11 mouse cellular contexts compared by ENCODE assay signal in the genomic region with DNA sequence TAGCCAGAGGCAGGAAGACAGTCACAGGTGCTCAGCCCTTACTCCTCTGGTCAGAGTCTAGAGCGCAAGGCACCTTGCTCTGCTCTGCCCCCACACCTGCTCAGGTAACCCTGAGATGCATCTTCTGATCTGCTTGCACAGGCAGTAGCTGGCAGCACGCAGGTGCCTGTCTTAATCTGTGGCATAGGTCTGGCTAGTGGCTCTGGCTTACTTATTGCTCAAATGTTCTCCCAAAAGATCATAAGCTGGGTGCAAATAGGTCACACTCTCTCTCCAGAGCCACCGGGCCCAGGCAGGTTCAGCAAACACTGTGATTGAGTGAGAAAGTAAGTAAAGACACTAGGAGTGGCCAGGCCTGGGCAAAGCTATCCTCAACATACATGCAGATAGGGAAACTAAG. TPM values are rescaled to one million over a fixed set of nuclear protein-coding genes. Genes with fewer than 3 reads are reported as not detected.
DNase-seq lines count a peak whose midpoint lies in the region; ATAC-seq and TF ChIP-seq lines count a peak whose summit lies in the region.
"Had no signal": no experiment of that assay in that cellular context is flagged by ENCODE, and none has a peak within 500 bp of the region (broad histone marks: within the 10 kb centered on the region; RNA-seq: fewer than 3 reads in every experiment).

No protein-coding gene starts in this region.

- H3K36me3 ChIP-seq in liver, embryonic 13.5 days, result peaks cover 8% of the 10 kb centered on the region
- H3K36me3 ChIP-seq in liver, postnatal 0 days (replicated peaks; ENCODE audit: insufficient read depth, low read length), result peaks cover 3% of the 10 kb centered on the region; the same call in 1 of the 2 replicates
- no peaks in the 10 kb centered on the region for H3K36me3 ChIP-seq in hindbrain, embryonic 11.5 days (ENCODE audit: control insufficient read depth, insufficient read depth, low read length)
- peaks cover 36% of the 10 kb centered on the region for H3K36me3 ChIP-seq in neural tube, embryonic 13.5 days

- H3K4me2 ChIP-seq in liver, embryonic 13.5 days, result no peak overlapping the region
- no peak overlapping the region for H3K4me2 ChIP-seq in liver, postnatal 0 days (ENCODE audit: low read depth, low read length)
- 0 out of 2 replicates have a peak overlapping the region, but pooled peaks have one; percentile 85 for H3K4me2 ChIP-seq in hindbrain, embryonic 11.5 days (replicated peaks; ENCODE audit: low read depth, low read length)
- peak overlapping the region; percentile 92 for H3K4me2 ChIP-seq in neural tube, embryonic 13.5 days

- peak; percentile 11 to 29 for DNase-seq in cerebellum, postnatal 25 days
- DNase-seq in cerebellum, postnatal 36 days, result no peak
- no peak for DNase-seq in liver, embryonic 13.5 days
- no peak for DNase-seq in liver, postnatal 0 days
- DNase-seq in hindbrain, embryonic 11.5 days (ENCODE audit: low spot score), result no peak
- no peak for DNase-seq in spleen, adult 12 weeks (ENCODE audit: low spot score)
- no peak for DNase-seq in T-cell, adult 2 months (ENCODE audit: low spot score)
- DNase-seq: embryo, embryonic 11 days; kidney, adult 2 months; lung, postnatal 4 days had no signal

- H3K27ac ChIP-seq in liver, embryonic 13.5 days, result no peak overlapping the region
- H3K27ac ChIP-seq in liver, postnatal 0 days (ENCODE audit: low read depth), result no peak overlapping the region
- H3K27ac ChIP-seq in hindbrain, embryonic 11.5 days (ENCODE audit: low read depth, low read length), result no peak overlapping the region
- H3K27ac ChIP-seq in neural tube, embryonic 13.5 days (replicated peaks), result peak overlapping the region; percentile 53; the same call in 1 of the 2 replicates

- WGBS in liver, embryonic 13.5 days (ENCODE audit: insufficient replicate concordance), result 78% methylated on average over 3 of the region's 3 CpGs
- 77% methylated on average over 3 of the region's 3 CpGs for WGBS in liver, postnatal 0 days (ENCODE audit: insufficient replicate concordance)
- 95% methylated on average over 3 of the region's 3 CpGs for WGBS in hindbrain, embryonic 11.5 days
- WGBS in neural tube, embryonic 13.5 days, result 90% methylated on average over 3 of the region's 3 CpGs

- H3K4me3 ChIP-seq in liver, embryonic 13.5 days (replicated peaks), result no peak overlapping the region
- H3K4me3 ChIP-seq in liver, postnatal 0 days (ENCODE audit: low read depth, low read length), result no peak overlapping the region
- H3K4me3 ChIP-seq in hindbrain, embryonic 11.5 days (ENCODE audit: low read depth, low read length), result no peak overlapping the region; the same call in 1 of the 2 replicates
- peak overlapping the region; percentile 99 for H3K4me3 ChIP-seq in neural tube, embryonic 13.5 days

- H3K4me1 ChIP-seq in liver, embryonic 13.5 days (replicated peaks), result peaks cover 41% of the 10 kb centered on the region
- H3K4me1 ChIP-seq in liver, postnatal 0 days (ENCODE audit: insufficient read depth), result peaks cover 12% of the 10 kb centered on the region
- peaks cover 13% of the 10 kb centered on the region for H3K4me1 ChIP-seq in hindbrain, embryonic 11.5 days (replicated peaks; ENCODE audit: control insufficient read depth, insufficient read depth, low read length)
- H3K4me1 ChIP-seq in neural tube, embryonic 13.5 days (replicated peaks), result peaks cover 81% of the 10 kb centered on the region

- ATAC-seq in liver, embryonic 13.5 days (ENCODE audit: low read depth), result no peak
- no peak for ATAC-seq in liver, postnatal 0 days
- no peak for ATAC-seq in hindbrain, embryonic 11.5 days (ENCODE audit: low FRiP score)
- ATAC-seq in neural tube, embryonic 13.5 days (ENCODE audit: low read depth), result no peak

- peaks cover 39% of the 10 kb centered on the region for H3K27me3 ChIP-seq in liver, embryonic 13.5 days
- H3K27me3 ChIP-seq in liver, postnatal 0 days (ENCODE audit: insufficient read depth, low read length), result peaks cover 11% of the 10 kb centered on the region
- H3K27me3 ChIP-seq in hindbrain, embryonic 11.5 days (ENCODE audit: control insufficient read depth, insufficient read depth, low read length), result peaks cover 5% of the 10 kb centered on the region; the same call in 1 of the 2 replicates
- H3K27me3 ChIP-seq in neural tube, embryonic 13.5 days, result peaks cover 7% of the 10 kb centered on the region

- H3K9ac ChIP-seq in liver, embryonic 13.5 days, result 0 out of 2 replicates have a peak overlapping the region, but pooled peaks have one; percentile 3
- no peak overlapping the region for H3K9ac ChIP-seq in liver, postnatal 0 days (replicated peaks)
- no peak overlapping the region; the same call in 1 of the 2 replicates for H3K9ac ChIP-seq in hindbrain, embryonic 11.5 days (ENCODE audit: low read depth, low read length)
- peak overlapping the region; percentile 99; the same call in 1 of the 2 replicates for H3K9ac ChIP-seq in neural tube, embryonic 13.5 days

- TF ChIP-seq CTCF in liver, postnatal 0 days (IDR thresholded peaks at IDR 0.05; ENCODE audit: low read depth), result no peak

- H3K9me3 ChIP-seq in liver, embryonic 13.5 days (replicated peaks), result no peaks in the 10 kb centered on the region
- H3K9me3 ChIP-seq in liver, postnatal 0 days (ENCODE audit: low read length), result no peaks in the 10 kb centered on the region
- no peaks in the 10 kb centered on the region for H3K9me3 ChIP-seq in hindbrain, embryonic 11.5 days (ENCODE audit: control insufficient read depth, low read length)
- H3K9me3 ChIP-seq in neural tube, embryonic 13.5 days, result no peaks in the 10 kb centered on the region

- no peak for TF ChIP-seq EP300 in liver, postnatal 0 days (IDR thresholded peaks at IDR 0.05; ENCODE audit: low read depth)

RNA-seq across cellular contexts. Expression of gene Plxna1, which starts 3.2 kb away (rescaled TPM):
- 1.8 and 2.5 TPM in 2 replicates for polyA plus RNA-seq in liver, embryonic 13.5 days (2015; fragmentation: Nextera tagmentation; extraction: Ambion mirVana)
- 1.7 TPM in 2 replicates for polyA plus RNA-seq in liver, postnatal 0 days (2015; fragmentation: Nextera tagmentation; extraction: Ambion mirVana)
- polyA plus RNA-seq in hindbrain, embryonic 11.5 days (2014; fragmentation: Nextera tagmentation; extraction: Ambion mirVana), result 28.7 and 35.6 TPM in 2 replicates
- 41.4 and 41.8 TPM in 2 replicates for polyA plus RNA-seq in neural tube, embryonic 13.5 days (2015; fragmentation: Nextera tagmentation; extraction: Ambion mirVana)

Comparison
In these comparisons a context has a peak if more than half of its experiments do, and no peak if none do; other contexts are left out.
1. DNase-seq: peak in cerebellum, postnatal 25 days (2 of 2); none in cerebellum, postnatal 36 days (0 of 2), liver, embryonic 13.5 days (single experiment), liver, postnatal 0 days (single experiment), hindbrain, embryonic 11.5 days (single experiment), spleen, adult 12 weeks (single experiment) and T-cell, adult 2 months (single experiment).
2. H3K9ac ChIP-seq: peak in liver, embryonic 13.5 days (single experiment) and neural tube, embryonic 13.5 days (single experiment); none in liver, postnatal 0 days (single experiment) and hindbrain, embryonic 11.5 days (single experiment).
3. H3K4me2 ChIP-seq: peak in hindbrain, embryonic 11.5 days (single experiment) and neural tube, embryonic 13.5 days (single experiment); none in liver, embryonic 13.5 days (single experiment) and liver, postnatal 0 days (single experiment).